Mouse (Mus musculus) forebrain, embryonic 13.5 days (tissue): ENCODE results near the gene Dock4. TPM values are rescaled to one million over a fixed set of nuclear protein-coding genes. Genes with fewer than 3 reads are reported as not detected.

Experiments
- ATAC-seq: fragments of 200-750 bp; cut with Nextera tagmentation; 2 replicates; pipeline ENCODE4 v1.8.0; 2017
- H3K27ac ChIP-seq: fragments of 300-500 bp; sonication (generic); 2 replicates; pipeline ENCODE4 v1.5.1; 2015; ENCODE audit warnings: inconsistent platforms, mild to moderate bottlenecking, moderate library complexity
- H3K27me3 ChIP-seq: fragments of 300-500 bp; sonication (generic); 2 replicates; pipeline ENCODE4 v1.6.1; 2015; ENCODE audit warnings: mild to moderate bottlenecking, inconsistent platforms
- H3K36me3 ChIP-seq: fragments of 300-500 bp; sonication (generic); 2 replicates; pipeline ENCODE4 v1.6.1; 2015; ENCODE audit warnings: mild to moderate bottlenecking, inconsistent platforms; ENCODE audit not compliant: poor library complexity, severe bottlenecking
- H3K4me1 ChIP-seq: fragments of 300-500 bp; sonication (generic); 2 replicates; pipeline ENCODE4 v1.6.1; 2015; ENCODE audit warnings: inconsistent platforms
- H3K4me2 ChIP-seq: fragments of 300-500 bp; sonication (generic); 2 replicates; pipeline ENCODE4 v1.6.1; 2015; ENCODE audit warnings: inconsistent platforms, mild to moderate bottlenecking, moderate library complexity
- H3K4me3 ChIP-seq: fragments of 300-500 bp; sonication (generic); 2 replicates; pipeline ENCODE4 v1.5.1; 2015; ENCODE audit warnings: mild to moderate bottlenecking, inconsistent platforms
- H3K9ac ChIP-seq: fragments of 300-500 bp; sonication (generic); 2 replicates; pipeline ENCODE4 v1.6.1; 2015; ENCODE audit warnings: mild to moderate bottlenecking, inconsistent platforms
- H3K9me3 ChIP-seq: fragments of 300-500 bp; sonication (generic); replicated peaks from 2 replicates; pipeline ENCODE4 v1.6.1; 2016; ENCODE audit warnings: inconsistent platforms
- WGBS: fragments of 180-500 bp; shearing (Covaris S2); methylation state at CpG from one replicate; pipeline ENCODE4 v1.1.7; 2015; 5-methylcytosine and 5-hydroxymethylcytosine counted together
- polyA plus RNA-seq: library from polyadenylated mRNA; unstranded; fragments of >200 nt; fragmentation: Nextera tagmentation; extraction: Ambion mirVana; gene quantifications from 2 replicates; pipeline ENCODE4 v1.2.1, GENCODE M21; 2015

Gene Dock4
- polyA plus RNA-seq, 1 experiment from 2014 or later = 24.5 TPM

DNA sequence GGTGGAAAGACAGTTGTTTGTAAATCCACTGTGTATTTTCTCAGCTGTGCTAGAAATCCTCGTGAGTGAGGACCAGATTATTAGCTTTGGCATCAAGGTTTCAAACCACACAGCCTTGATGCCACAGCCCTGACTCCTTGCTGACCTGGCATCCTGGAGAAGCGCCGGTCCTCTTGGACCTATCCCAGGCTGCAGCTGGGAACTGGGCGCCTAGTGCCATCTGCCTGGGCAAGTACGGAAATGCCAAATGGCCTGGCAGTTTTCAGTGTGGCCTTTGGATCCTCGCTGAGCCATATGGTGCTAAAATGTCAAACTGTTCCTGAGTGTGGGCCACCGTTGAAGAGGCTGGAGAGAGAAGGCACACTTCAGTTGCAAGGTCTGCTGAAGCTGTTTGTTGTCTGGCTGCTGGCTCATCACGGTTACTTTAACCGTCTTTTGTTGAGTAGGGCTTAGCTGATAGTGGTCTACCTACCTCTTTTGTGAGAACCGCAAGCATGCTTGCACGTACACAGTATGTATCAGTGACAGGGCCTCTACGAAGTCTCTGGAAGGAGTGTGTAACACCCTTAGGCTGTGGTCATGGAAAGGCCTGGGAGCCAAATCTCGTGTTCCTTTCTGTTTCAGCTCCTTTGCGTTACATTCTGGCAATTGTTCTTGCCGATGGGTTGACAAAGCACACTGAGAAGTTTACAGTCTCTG lies 53.3 kb downstream of the Dock4 start:
- H3K9ac ChIP-seq = no peak overlapping the region
- WGBS = 70% methylated on average over 15 of the region's 15 CpGs
- H3K4me2 ChIP-seq = no peak overlapping the region
- H3K4me1 ChIP-seq = peaks cover 20% of the 10 kb centered on the region
- ATAC-seq = peak; percentile 54; the same call in 1 of the 2 replicates
- H3K36me3 ChIP-seq = no peaks in the 10 kb centered on the region
- no peak overlapping the region for H3K4me3 ChIP-seq
- H3K27ac ChIP-seq = peak overlapping the region; percentile 35; the same call in 1 of the 2 replicates
- H3K9me3 ChIP-seq = no peaks in the 10 kb centered on the region
- no peaks in the 10 kb centered on the region for H3K27me3 ChIP-seq

- no peaks in the 10 kb centered on the region for H3K9me3 ChIP-seq
- no peak overlapping the region for H3K4me3 ChIP-seq
- no peaks in the 10 kb centered on the region for H3K27me3 ChIP-seq
- H3K36me3 ChIP-seq = no peaks in the 10 kb centered on the region
- 0 out of 2 replicates have a peak, but pooled peaks have one; percentile 22 for ATAC-seq
- no peak overlapping the region for H3K4me2 ChIP-seq
- no peak overlapping the region for H3K27ac ChIP-seq
- no peak overlapping the region for H3K9ac ChIP-seq
- peaks cover 20% of the 10 kb centered on the region for H3K4me1 ChIP-seq
- WGBS = 85% methylated on average over 5 of the region's 5 CpGs
Observed at GRCm38 (mm10) chr12:40499627-40500329, 54.0 kb downstream of the Dock4 start.

DNA sequence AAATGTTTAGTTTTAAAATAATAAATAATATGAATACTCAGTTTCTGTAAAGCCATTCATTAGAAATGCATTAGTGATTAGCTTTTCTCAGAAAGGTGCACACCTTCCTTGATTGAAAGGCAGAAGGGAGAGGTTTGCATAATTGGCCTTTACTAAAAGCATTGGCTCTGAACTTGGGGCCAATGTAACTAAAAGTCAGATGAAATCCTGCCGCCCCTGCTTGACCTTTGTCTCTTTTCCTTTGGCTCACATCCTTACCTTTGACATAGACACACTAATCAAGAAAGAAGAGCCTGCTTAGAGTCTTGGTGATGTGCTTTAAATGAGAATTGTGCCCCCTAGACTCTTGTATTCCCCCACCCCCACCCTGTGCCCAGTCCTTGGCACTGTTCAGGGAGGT lies 55.4 kb downstream of the Dock4 start:
- WGBS = 96% methylated on average over 1 of the region's 1 CpGs
- no peaks in the 10 kb centered on the region for H3K9me3 ChIP-seq
- H3K9ac ChIP-seq = no peak overlapping the region
- no peaks in the 10 kb centered on the region for H3K27me3 ChIP-seq
- no peak for ATAC-seq
- H3K36me3 ChIP-seq = no peaks in the 10 kb centered on the region
- H3K4me3 ChIP-seq = no peak overlapping the region
- H3K4me2 ChIP-seq = no peak overlapping the region
- H3K27ac ChIP-seq = no peak overlapping the region
- H3K4me1 ChIP-seq = peaks cover 20% of the 10 kb centered on the region

DNA sequence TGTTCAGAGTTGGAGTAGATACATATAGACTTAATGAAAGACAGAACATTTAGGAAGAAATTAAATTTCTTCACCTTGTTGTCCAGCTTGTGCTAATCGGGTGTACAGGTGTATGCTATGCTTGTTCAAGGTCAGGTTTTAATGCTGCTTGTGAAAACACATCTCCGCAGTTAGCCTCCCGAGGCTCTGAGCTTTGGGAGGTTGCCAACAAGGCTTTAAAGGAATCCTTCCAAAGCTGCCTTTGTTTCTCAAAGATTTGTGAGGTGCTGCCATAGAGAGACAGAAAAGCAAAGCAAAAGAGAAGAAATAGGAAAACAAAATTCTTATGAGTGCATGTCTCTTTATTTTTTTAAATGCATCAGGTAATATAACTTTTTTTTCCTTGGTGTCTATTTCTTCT lies 57.8 kb downstream of the Dock4 start:
- WGBS = 42% methylated on average over 3 of the region's 3 CpGs
- no peak overlapping the region for H3K4me3 ChIP-seq
- H3K36me3 ChIP-seq = no peaks in the 10 kb centered on the region
- ATAC-seq = no peak
- H3K27ac ChIP-seq = no peak overlapping the region
- no peak overlapping the region for H3K4me2 ChIP-seq
- no peaks in the 10 kb centered on the region for H3K9me3 ChIP-seq
- peaks cover 22% of the 10 kb centered on the region for H3K4me1 ChIP-seq
- no peaks in the 10 kb centered on the region for H3K27me3 ChIP-seq
- H3K9ac ChIP-seq = no peak overlapping the region

DNA sequence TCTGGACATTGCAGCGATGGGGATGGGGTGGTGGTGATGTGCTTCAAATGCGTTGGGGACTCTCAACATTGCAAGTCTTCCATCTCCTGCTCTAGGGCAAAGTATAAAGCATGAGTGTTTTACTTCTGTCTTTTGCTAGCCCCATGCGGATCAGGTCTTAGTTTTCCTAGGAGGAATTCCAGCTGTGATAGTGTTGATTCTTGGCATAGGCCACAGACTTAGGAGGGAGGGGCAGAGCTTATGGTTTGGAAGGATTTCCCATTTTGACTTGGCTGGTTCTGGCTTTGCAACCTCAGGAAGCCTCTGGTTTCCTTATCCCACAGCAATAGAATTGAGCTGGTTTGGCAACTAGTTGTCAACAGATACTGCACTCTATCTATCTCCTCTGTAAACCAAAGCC lies 58.9 kb downstream of the Dock4 start:
- no peak overlapping the region for H3K9ac ChIP-seq
- 83% methylated on average over 3 of the region's 3 CpGs for WGBS
- H3K9me3 ChIP-seq = no peaks in the 10 kb centered on the region
- peaks cover 14% of the 10 kb centered on the region for H3K4me1 ChIP-seq
- H3K4me3 ChIP-seq = no peak overlapping the region
- H3K27me3 ChIP-seq = no peaks in the 10 kb centered on the region
- no peak for ATAC-seq
- H3K27ac ChIP-seq = no peak overlapping the region
- no peaks in the 10 kb centered on the region for H3K36me3 ChIP-seq
- H3K4me2 ChIP-seq = no peak overlapping the region

GRCm38 (mm10) chr12:40507823-40508390 lies 62.2 kb downstream of the Dock4 start:
- 55% methylated on average over 4 of the region's 4 CpGs for WGBS
- no peak for ATAC-seq
- peaks cover 15% of the 10 kb centered on the region for H3K4me1 ChIP-seq

DNA sequence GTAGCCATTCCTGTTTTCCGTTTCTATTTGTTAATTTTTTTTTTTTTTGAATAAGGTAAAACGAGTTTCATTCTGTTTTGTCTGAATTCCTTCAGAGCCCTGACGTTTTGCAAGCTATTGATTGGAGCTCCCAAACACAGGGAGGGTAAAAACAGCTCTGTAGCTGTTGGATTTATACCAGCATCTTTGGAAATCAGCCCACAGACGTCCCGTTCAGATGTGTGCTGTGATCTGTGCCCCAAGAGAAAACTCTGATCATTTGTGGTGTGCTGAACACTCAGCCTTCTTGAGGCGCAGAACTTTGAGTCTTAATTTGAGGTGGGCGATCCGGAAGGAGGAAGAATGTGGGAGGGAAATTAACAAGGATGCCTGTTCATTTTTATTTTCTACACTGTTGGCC lies 62.7 kb downstream of the Dock4 start:
- H3K27me3 ChIP-seq = no peaks in the 10 kb centered on the region
- ATAC-seq = no peak
- WGBS = 28% methylated on average over 8 of the region's 8 CpGs

More at GRCm38 (mm10) chr12:40507823-40508390, 62.2 kb downstream of the Dock4 start:
- no peaks in the 10 kb centered on the region for H3K27me3 ChIP-seq
- H3K9me3 ChIP-seq = no peaks in the 10 kb centered on the region
- no peak overlapping the region for H3K4me2 ChIP-seq
- no peaks in the 10 kb centered on the region for H3K36me3 ChIP-seq
- H3K9ac ChIP-seq = no peak overlapping the region
- no peak overlapping the region for H3K4me3 ChIP-seq
- H3K27ac ChIP-seq = no peak overlapping the region

GRCm38 (mm10) chr12:40511643-40512369 lies 66.1 kb downstream of the Dock4 start:
- H3K4me2 ChIP-seq = no peak overlapping the region
- H3K9ac ChIP-seq = no peak overlapping the region
- no peaks in the 10 kb centered on the region for H3K36me3 ChIP-seq
- no peak overlapping the region for H3K4me3 ChIP-seq
- H3K27me3 ChIP-seq = no peaks in the 10 kb centered on the region
- H3K9me3 ChIP-seq = no peaks in the 10 kb centered on the region
- 47% methylated on average over 8 of the region's 8 CpGs for WGBS
- peak; percentile 61 for ATAC-seq
- H3K4me1 ChIP-seq = peaks cover 13% of the 10 kb centered on the region
- H3K27ac ChIP-seq = no peak overlapping the region

More for the DNA sequence above, 62.7 kb downstream of the Dock4 start:
- Histone ChIP-seq H3K36me3 (no peaks in the 10 kb centered on the region), H3K9ac (no peak overlapping the region), H3K4me2 (no peak overlapping the region), H3K9me3 (no peaks in the 10 kb centered on the region), H3K4me3 (no peak overlapping the region), H3K4me1 (peaks cover 15% of the 10 kb centered on the region), H3K27ac (no peak overlapping the region)

- no peak overlapping the region for H3K4me3 ChIP-seq
- no peaks in the 10 kb centered on the region for H3K9me3 ChIP-seq
- H3K27ac ChIP-seq = no peak overlapping the region
- 63% methylated on average over 2 of the region's 2 CpGs for WGBS
- no peak overlapping the region for H3K4me2 ChIP-seq
- no peaks in the 10 kb centered on the region for H3K36me3 ChIP-seq
- H3K4me1 ChIP-seq = peaks cover 13% of the 10 kb centered on the region
- H3K9ac ChIP-seq = no peak overlapping the region
- ATAC-seq = peak; percentile 54
- no peaks in the 10 kb centered on the region for H3K27me3 ChIP-seq
Observed at GRCm38 (mm10) chr12:40512370-40512693, 66.6 kb downstream of the Dock4 start.

GRCm38 (mm10) chr12:40512994-40513393 lies 67.2 kb downstream of the Dock4 start:
- Histone ChIP-seq H3K36me3 (no peaks in the 10 kb centered on the region), H3K27ac (no peak overlapping the region), H3K9me3 (no peaks in the 10 kb centered on the region), H3K4me1 (peaks cover 10% of the 10 kb centered on the region), H3K4me3 (no peak overlapping the region), H3K27me3 (no peaks in the 10 kb centered on the region), H3K9ac (no peak overlapping the region), H3K4me2 (no peak overlapping the region)
- 46% methylated on average over 7 of the region's 7 CpGs for WGBS
- ATAC-seq = no peak

GRCm38 (mm10) chr12:40514021-40514420 lies 68.3 kb downstream of the Dock4 start:
- 88% methylated on average over 6 of the region's 6 CpGs for WGBS
- Histone ChIP-seq H3K36me3 (no peaks in the 10 kb centered on the region), H3K9me3 (no peaks in the 10 kb centered on the region)

GRCm38 (mm10) chr12:40522468-40522867 lies 76.7 kb downstream of the Dock4 start:
- Histone ChIP-seq H3K4me3 (no peak overlapping the region), H3K4me1 (no peaks in the 10 kb centered on the region), H3K27ac (no peak overlapping the region), H3K9ac (no peak overlapping the region), H3K4me2 (no peak overlapping the region), H3K9me3 (no peaks in the 10 kb centered on the region), H3K27me3 (no peaks in the 10 kb centered on the region), H3K36me3 (no peaks in the 10 kb centered on the region)
- WGBS = 92% methylated on average over 4 of the region's 4 CpGs
- ATAC-seq = no peak

More at GRCm38 (mm10) chr12:40514021-40514420, 68.3 kb downstream of the Dock4 start:
- H3K4me3 ChIP-seq = no peak overlapping the region
- no peak for ATAC-seq
- H3K27ac ChIP-seq = no peak overlapping the region
- no peak overlapping the region for H3K9ac ChIP-seq
- H3K4me1 ChIP-seq = peaks cover 4% of the 10 kb centered on the region; the same call in 1 of the 2 replicates
- H3K27me3 ChIP-seq = no peaks in the 10 kb centered on the region
- H3K4me2 ChIP-seq = no peak overlapping the region
